Comparison of ENCODE assay signal across 8 mouse cellular contexts in genomic region chr11:86586177-86586867, GRCm38 (mm10). TPM values are rescaled to one million over a fixed set of nuclear protein-coding genes. Genes with fewer than 3 reads are reported as not detected.
DNase-seq lines count a peak whose midpoint lies in the region; ATAC-seq lines count a peak whose summit lies in the region.

No protein-coding gene starts in this region.

- H3K27ac ChIP-seq in midbrain, embryonic 10.5 days (replicated peaks), result peak overlapping the region; percentile 61; the same call in 1 of the 2 replicates
- H3K27ac ChIP-seq in midbrain, embryonic 11.5 days (ENCODE audit: low read depth, low read length), result no peak overlapping the region
- peak overlapping the region; percentile 77 for H3K27ac ChIP-seq in embryonic facial prominence, embryonic 15.5 days (replicated peaks)
- H3K27ac ChIP-seq in kidney, embryonic 15.5 days, result peak overlapping the region; percentile 91

- H3K27me3 ChIP-seq in midbrain, embryonic 10.5 days (ENCODE audit: low read depth, poor library complexity, severe bottlenecking), result no peaks in the 10 kb centered on the region
- H3K27me3 ChIP-seq in midbrain, embryonic 11.5 days (ENCODE audit: control insufficient read depth, insufficient read depth, low read length), result no peaks in the 10 kb centered on the region
- no peaks in the 10 kb centered on the region for H3K27me3 ChIP-seq in embryonic facial prominence, embryonic 15.5 days
- H3K27me3 ChIP-seq in kidney, embryonic 15.5 days, result no peaks in the 10 kb centered on the region

- H3K9me3 ChIP-seq in midbrain, embryonic 10.5 days (replicated peaks), result no peaks in the 10 kb centered on the region
- no peaks in the 10 kb centered on the region for H3K9me3 ChIP-seq in midbrain, embryonic 11.5 days (ENCODE audit: control insufficient read depth, low read length)
- H3K9me3 ChIP-seq in embryonic facial prominence, embryonic 15.5 days (replicated peaks), result no peaks in the 10 kb centered on the region
- H3K9me3 ChIP-seq in kidney, embryonic 15.5 days (replicated peaks), result no peaks in the 10 kb centered on the region

- WGBS in midbrain, embryonic 10.5 days, result 21% methylated on average over 12 of the region's 12 CpGs
- 21% methylated on average over 12 of the region's 12 CpGs for WGBS in midbrain, embryonic 11.5 days
- WGBS in embryonic facial prominence, embryonic 15.5 days, result 19% methylated on average over 12 of the region's 12 CpGs
- WGBS in kidney, embryonic 15.5 days, result 26% methylated on average over 12 of the region's 12 CpGs

- DNase-seq in midbrain, embryonic 10.5 days (ENCODE audit: low spot score), result no peak
- DNase-seq in midbrain, embryonic 11.5 days (ENCODE audit: low spot score, missing footprints), result no peak
- DNase-seq in thymus, postnatal 36 days, result peak; percentile 60 to 67
- DNase-seq in embryo, embryonic 9.5 days (ENCODE audit: extremely low spot score), result no peak
- DNase-seq in cerebellum, adult 8-10 months, result no peak

- no peak for ATAC-seq in midbrain, embryonic 11.5 days (ENCODE audit: low FRiP score)
- ATAC-seq in embryonic facial prominence, embryonic 15.5 days (ENCODE audit: insufficient number of reproducible peaks, low FRiP score, low TSS enrichment, low read depth), result no peak
- no peak for ATAC-seq in kidney, embryonic 15.5 days (replicated peaks; ENCODE audit: low FRiP score)
- ATAC-seq in megakaryocyte progenitor cell, adult 5-6 weeks (replicated peaks; ENCODE audit: poor library complexity), result peak; percentile 10

- H3K36me3 ChIP-seq in midbrain, embryonic 10.5 days, result no peaks in the 10 kb centered on the region
- H3K36me3 ChIP-seq in midbrain, embryonic 11.5 days (ENCODE audit: control insufficient read depth, insufficient read depth, low read length), result no peaks in the 10 kb centered on the region
- no peaks in the 10 kb centered on the region for H3K36me3 ChIP-seq in embryonic facial prominence, embryonic 15.5 days
- H3K36me3 ChIP-seq in kidney, embryonic 15.5 days, result peaks cover 10% of the 10 kb centered on the region

- no peak overlapping the region for H3K9ac ChIP-seq in midbrain, embryonic 11.5 days (ENCODE audit: low read length)
- no peak overlapping the region for H3K9ac ChIP-seq in embryonic facial prominence, embryonic 15.5 days
- H3K9ac ChIP-seq in kidney, embryonic 15.5 days, result peak overlapping the region; percentile 53

- H3K4me3 ChIP-seq in midbrain, embryonic 10.5 days, result peak overlapping the region; percentile 32
- no peak overlapping the region for H3K4me3 ChIP-seq in midbrain, embryonic 11.5 days (ENCODE audit: low read depth, low read length)
- H3K4me3 ChIP-seq in embryonic facial prominence, embryonic 15.5 days (replicated peaks), result peak overlapping the region; percentile 37
- peak overlapping the region; percentile 50 for H3K4me3 ChIP-seq in kidney, embryonic 15.5 days (replicated peaks)

- H3K4me1 ChIP-seq in midbrain, embryonic 10.5 days, result peaks cover 27% of the 10 kb centered on the region
- H3K4me1 ChIP-seq in midbrain, embryonic 11.5 days (ENCODE audit: control insufficient read depth, insufficient read depth, low read length), result peaks cover 8% of the 10 kb centered on the region; the same call in 1 of the 2 replicates
- H3K4me1 ChIP-seq in embryonic facial prominence, embryonic 15.5 days, result peaks cover 17% of the 10 kb centered on the region
- peaks cover 30% of the 10 kb centered on the region for H3K4me1 ChIP-seq in kidney, embryonic 15.5 days

- no peak overlapping the region; the same call in 1 of the 2 replicates for H3K4me2 ChIP-seq in midbrain, embryonic 11.5 days
- H3K4me2 ChIP-seq in embryonic facial prominence, embryonic 15.5 days (replicated peaks), result peak overlapping the region; percentile 47
- peak overlapping the region; percentile 60 for H3K4me2 ChIP-seq in kidney, embryonic 15.5 days

RNA-seq across cellular contexts. Expression of gene Tubd1, which starts 41.5 kb away (rescaled TPM):
- 13.0 and 14.8 TPM in 2 replicates for polyA plus RNA-seq in midbrain, embryonic 10.5 days (2016; fragmentation: Nextera tagmentation; extraction: Ambion mirVana)
- polyA plus RNA-seq in midbrain, embryonic 11.5 days (2014; fragmentation: Nextera tagmentation; extraction: Ambion mirVana), result 11.2 and 15.1 TPM in 2 replicates
- polyA plus RNA-seq in embryonic facial prominence, embryonic 15.5 days (2015; fragmentation: Nextera tagmentation; extraction: Ambion mirVana), result 10.0 and 11.3 TPM in 2 replicates
- polyA plus RNA-seq in kidney, embryonic 15.5 days (2015; fragmentation: Nextera tagmentation; extraction: Ambion mirVana), result 10.3 and 10.5 TPM in 2 replicates
- total RNA-seq in megakaryocyte progenitor cell, adult 5-6 weeks (2015), result 7.0 and 15.0 TPM in 2 replicates
- 9.4 and 11.5 TPM in 2 replicates for total RNA-seq in megakaryocyte progenitor cell, adult 5-6 weeks (2017)

RNA-seq across cellular contexts. Expression of gene Rps6kb1, which starts 41.7 kb away (rescaled TPM):
- polyA plus RNA-seq in midbrain, embryonic 10.5 days (2016; fragmentation: Nextera tagmentation; extraction: Ambion mirVana), result 56.2 and 58.3 TPM in 2 replicates
- polyA plus RNA-seq in midbrain, embryonic 11.5 days (2014; fragmentation: Nextera tagmentation; extraction: Ambion mirVana), result 54.1 and 62.2 TPM in 2 replicates
- 70.6 and 70.8 TPM in 2 replicates for polyA plus RNA-seq in embryonic facial prominence, embryonic 15.5 days (2015; fragmentation: Nextera tagmentation; extraction: Ambion mirVana)
- 60.9 and 70.7 TPM in 2 replicates for polyA plus RNA-seq in kidney, embryonic 15.5 days (2015; fragmentation: Nextera tagmentation; extraction: Ambion mirVana)
- 44.3 and 53.2 TPM in 2 replicates for total RNA-seq in megakaryocyte progenitor cell, adult 5-6 weeks (2015)
- total RNA-seq in megakaryocyte progenitor cell, adult 5-6 weeks (2017), result 34.1 and 48.6 TPM in 2 replicates

Comparison
In these comparisons a context has a peak if more than half of its experiments do, and no peak if none do; other contexts are left out.
1. DNase-seq: peak in thymus, postnatal 36 days (2 of 2); none in midbrain, embryonic 10.5 days (single experiment), midbrain, embryonic 11.5 days (single experiment), embryo, embryonic 9.5 days (single experiment) and cerebellum, adult 8-10 months (single experiment).